Mouse (Mus musculus) hindbrain, embryonic 14.5 days (tissue): ENCODE data around the gene Aacs. TPM values are rescaled to one million over a fixed set of nuclear protein-coding genes. Genes with fewer than 3 reads are reported as not detected.
A peak's percentile ranks its signal among the peaks of the same experiment; 100 is the strongest.

Experiments used
- ATAC-seq: fragments of 200-750 bp; cut with Nextera tagmentation; 2 replicates; pipeline ENCODE4 v1.8.0; 2017; ENCODE audit warnings: moderate number of reproducible peaks, mild to moderate bottlenecking, moderate TSS enrichment, moderate library complexity; ENCODE audit not compliant: low FRiP score
- DNase-seq: peaks from one replicate; pipeline ENCODE4 v3.0.0-alpha.2; 2015; ENCODE audit warnings: low spot score
- H3K27ac ChIP-seq: fragments of 300-500 bp; sonication (generic); 2 replicates; pipeline ENCODE4 v1.5.1; 2014; ENCODE audit warnings: mild to moderate bottlenecking, moderate library complexity
- H3K27me3 ChIP-seq: fragments of 300-500 bp; sonication (generic); 2 replicates; pipeline ENCODE4 v1.6.1; 2014; ENCODE audit warnings: mild to moderate bottlenecking, low read length, mixed read lengths; ENCODE audit not compliant: control insufficient read depth, insufficient read depth
- H3K36me3 ChIP-seq: fragments of 300-500 bp; sonication (generic); replicated peaks from 2 replicates; pipeline ENCODE4 v1.6.1; 2014; ENCODE audit not compliant: control insufficient read depth, insufficient read depth
- H3K4me1 ChIP-seq: fragments of 300-500 bp; sonication (generic); replicated peaks from 2 replicates; pipeline ENCODE4 v1.6.1; 2014; ENCODE audit warnings: antibody characterized with exemption, low read length, mixed read lengths; ENCODE audit not compliant: control insufficient read depth, insufficient read depth
- H3K4me2 ChIP-seq: fragments of 300-500 bp; sonication (generic); replicated peaks from 2 replicates; pipeline ENCODE4 v1.6.1; 2014; ENCODE audit warnings: mild to moderate bottlenecking, moderate library complexity
- H3K4me3 ChIP-seq: fragments of 300-500 bp; sonication (generic); replicated peaks from 2 replicates; pipeline ENCODE4 v1.5.1; 2014; ENCODE audit warnings: mild to moderate bottlenecking, low read length
- H3K9ac ChIP-seq: fragments of 300-500 bp; sonication (generic); 2 replicates; pipeline ENCODE4 v1.6.1; 2014
- H3K9me3 ChIP-seq: fragments of 300-500 bp; sonication (generic); 2 replicates; pipeline ENCODE4 v1.6.1; 2016; ENCODE audit warnings: low read length; ENCODE audit not compliant: control insufficient read depth
- WGBS: fragments of 180-500 bp; shearing (Covaris S2); extraction: QIAGEN DNeasy Blood & Tissue Kit; methylation state at CpG from one replicate; pipeline ENCODE4 v1.1.7; 2014; 5-methylcytosine and 5-hydroxymethylcytosine counted together
- polyA plus RNA-seq: library from polyadenylated mRNA; unstranded; fragments of >200 nt; fragmentation: Nextera tagmentation; extraction: Ambion mirVana; gene quantifications from 2 replicates; pipeline ENCODE4 v1.2.1, GENCODE M21; 2014

Aacs gene
- polyA plus RNA-seq, 1 experiment from 2014 or later: 75.5 TPM

- ATAC-seq: no peak
These were observed 15.0 kb upstream of the Aacs start for GRCm38 (mm10) chr5:125460574-125460973.

GRCm38 (mm10) chr5:125461868-125462445, 13.7 kb upstream of the Aacs start:
- no peaks in the 10 kb centered on the region for H3K27me3 ChIP-seq
- 54% methylated on average over 10 of the region's 10 CpGs for WGBS
- DNase-seq: no peak
- no peaks in the 10 kb centered on the region for H3K36me3 ChIP-seq
- no peak for ATAC-seq
- no peak overlapping the region for H3K9ac ChIP-seq
- H3K4me3 ChIP-seq: no peak overlapping the region
- no peak overlapping the region for H3K27ac ChIP-seq
- 0 out of 2 replicates have a peak, but pooled peaks cover 5% of the 10 kb centered on the region for H3K4me1 ChIP-seq
- no peak overlapping the region for H3K4me2 ChIP-seq
- H3K9me3 ChIP-seq: no peaks in the 10 kb centered on the region

More at GRCm38 (mm10) chr5:125460574-125460973, 15.0 kb upstream of the Aacs start:
- Histone ChIP-seq H3K27ac (no peak overlapping the region), H3K27me3 (no peaks in the 10 kb centered on the region), H3K4me3 (no peak overlapping the region), H3K36me3 (peaks cover 8% of the 10 kb centered on the region), H3K9me3 (no peaks in the 10 kb centered on the region), H3K9ac (no peak overlapping the region), H3K4me2 (no peak overlapping the region), H3K4me1 (0 out of 2 replicates have a peak, but pooled peaks cover 5% of the 10 kb centered on the region)
- 88% methylated on average over 3 of the region's 3 CpGs for WGBS
- no peak for DNase-seq

GRCm38 (mm10) chr5:125465192-125465591, 10.4 kb upstream of the Aacs start:
- H3K9me3 ChIP-seq: no peaks in the 10 kb centered on the region
- no peaks in the 10 kb centered on the region for H3K27me3 ChIP-seq
- 0 out of 2 replicates have a peak, but pooled peaks have one; percentile 5 for ATAC-seq
- H3K4me2 ChIP-seq: peak overlapping the region; percentile 51
- no peak overlapping the region; the same call in 1 of the 2 replicates for H3K27ac ChIP-seq
- H3K4me1 ChIP-seq: 0 out of 2 replicates have a peak, but pooled peaks cover 5% of the 10 kb centered on the region
- H3K9ac ChIP-seq: no peak overlapping the region
- 42% methylated on average over 7 of the region's 7 CpGs for WGBS
- no peak for DNase-seq
- no peaks in the 10 kb centered on the region for H3K36me3 ChIP-seq
- H3K4me3 ChIP-seq: peak overlapping the region; percentile 22

- Histone ChIP-seq H3K9me3 (no peaks in the 10 kb centered on the region), H3K36me3 (no peaks in the 10 kb centered on the region), H3K4me2 (peak overlapping the region; percentile 51), H3K4me3 (peak overlapping the region; percentile 22), H3K4me1 (0 out of 2 replicates have a peak, but pooled peaks cover 5% of the 10 kb centered on the region), H3K27ac (peak overlapping the region; percentile 62), H3K27me3 (no peaks in the 10 kb centered on the region), H3K9ac (peak overlapping the region; percentile 37; the same call in 1 of the 2 replicates)
- DNase-seq (peak; percentile 96), ATAC-seq (peak; percentile 99)
- under 1% methylated on average over 25 of the region's 25 CpGs for WGBS
These were observed 9.9 kb upstream of the Aacs start for GRCm38 (mm10) chr5:125465701-125466106.

- WGBS: 90% methylated on average over 5 of the region's 5 CpGs
- Histone ChIP-seq H3K4me1 (0 out of 2 replicates have a peak, but pooled peaks cover 5% of the 10 kb centered on the region), H3K9me3 (no peaks in the 10 kb centered on the region), H3K4me2 (no peak overlapping the region), H3K27me3 (no peaks in the 10 kb centered on the region), H3K9ac (no peak overlapping the region), H3K4me3 (no peak overlapping the region), H3K36me3 (no peaks in the 10 kb centered on the region), H3K27ac (no peak overlapping the region)
- ATAC-seq (no peak), DNase-seq (no peak)
These were observed 9.1 kb upstream of the Aacs start for GRCm38 (mm10) chr5:125466483-125466882.

GRCm38 (mm10) chr5:125467261-125467660, 8.4 kb upstream of the Aacs start:
- ATAC-seq: no peak
- H3K4me3 ChIP-seq: no peak overlapping the region

GRCm38 (mm10) chr5:125470713-125471112, 4.9 kb upstream of the Aacs start:
- no peak overlapping the region for H3K4me3 ChIP-seq
- WGBS: 96% methylated on average over 4 of the region's 4 CpGs
- no peaks in the 10 kb centered on the region for H3K36me3 ChIP-seq
- no peaks in the 10 kb centered on the region for H3K4me1 ChIP-seq
- no peak overlapping the region for H3K4me2 ChIP-seq
- H3K27ac ChIP-seq: no peak overlapping the region
- H3K27me3 ChIP-seq: no peaks in the 10 kb centered on the region
- ATAC-seq (no peak), DNase-seq (no peak)
- H3K9me3 ChIP-seq: no peaks in the 10 kb centered on the region
- H3K9ac ChIP-seq: no peak overlapping the region

More at GRCm38 (mm10) chr5:125467261-125467660, 8.4 kb upstream of the Aacs start:
- Histone ChIP-seq H3K9me3 (no peaks in the 10 kb centered on the region), H3K36me3 (no peaks in the 10 kb centered on the region), H3K27ac (no peak overlapping the region), H3K4me2 (no peak overlapping the region), H3K27me3 (no peaks in the 10 kb centered on the region), H3K4me1 (0 out of 2 replicates have a peak, but pooled peaks cover 5% of the 10 kb centered on the region), H3K9ac (no peak overlapping the region)
- no peak for DNase-seq
- WGBS: 90% methylated on average over 14 of the region's 14 CpGs

GRCm38 (mm10) chr5:125472796-125473475, 2.7 kb upstream of the Aacs start:
- WGBS: 80% methylated on average over 9 of the region's 9 CpGs
- no peaks in the 10 kb centered on the region for H3K27me3 ChIP-seq

GRCm38 (mm10) chr5:125475030-125475429, 584 bp upstream of the Aacs start:
- H3K9ac ChIP-seq: peak overlapping the region; percentile 88
- no peaks in the 10 kb centered on the region for H3K36me3 ChIP-seq
- H3K27ac ChIP-seq: peak overlapping the region; percentile 83; the same call in 1 of the 2 replicates
- no peaks in the 10 kb centered on the region for H3K9me3 ChIP-seq
- no peaks in the 10 kb centered on the region for H3K27me3 ChIP-seq
- WGBS: 64% methylated on average over 12 of the region's 12 CpGs
- DNase-seq (no peak), ATAC-seq (no peak)
- H3K4me1 ChIP-seq: peaks cover 27% of the 10 kb centered on the region
- H3K4me3 ChIP-seq: peak overlapping the region; percentile 93
- H3K4me2 ChIP-seq: peak overlapping the region; percentile 93

More at GRCm38 (mm10) chr5:125472796-125473475, 2.7 kb upstream of the Aacs start:
- Histone ChIP-seq H3K4me3 (no peak overlapping the region), H3K9me3 (no peaks in the 10 kb centered on the region), H3K36me3 (no peaks in the 10 kb centered on the region), H3K27ac (no peak overlapping the region), H3K4me1 (peaks cover 19% of the 10 kb centered on the region), H3K9ac (no peak overlapping the region), H3K4me2 (no peak overlapping the region)
- ATAC-seq: no peak
- DNase-seq: no peak
